Mouse (Mus musculus): Measurements from ENCODE around the gene Hvcn1. TPM values are rescaled to one million over a fixed set of nuclear protein-coding genes. Genes with fewer than 3 reads are reported as not detected.
A peak's percentile ranks its signal among the peaks of the same experiment; 100 is the strongest.

Gene Hvcn1
- polyA plus RNA-seq (2014; fragmentation: Nextera tagmentation; extraction: Ambion mirVana) = 3.1 and 4.3 TPM in 2 replicates

- DNase-seq (ENCODE audit: low spot score) (no peak), ATAC-seq (replicated peaks; ENCODE audit: low FRiP score) (no peak)
- Histone ChIP-seq H3K4me2 (no peak within 1 kb of the TSS), H3K4me1 (replicated peaks; ENCODE audit: control insufficient read depth, insufficient read depth, low read length) (peaks cover 7% of the 10 kb centered on the region; the same call in 1 of the 2 replicates), H3K27ac (ENCODE audit: low read depth, low read length) (no peak within 1 kb of the TSS), H3K27me3 (replicated peaks; ENCODE audit: control insufficient read depth, insufficient read depth, low read length) (no peaks in the 10 kb centered on the region), H3K9me3 (ENCODE audit: control insufficient read depth, low read length) (no peaks in the 10 kb centered on the region), H3K9ac (ENCODE audit: low read depth, low read length) (no peak within 1 kb of the TSS), H3K4me3 (ENCODE audit: low read depth, low read length) (no peak within 1 kb of the TSS), H3K36me3 (ENCODE audit: control insufficient read depth, insufficient read depth, low read length) (no peaks in the 10 kb centered on the region)
- WGBS = 59% methylated on average over 4 of the region's 4 CpGs
These were observed at the start of gene Hvcn1 for GRCm38 (mm10) chr5:122206475-122206874. Hvcn1 (plus strand) TSS chr5:122206804.

DNA sequence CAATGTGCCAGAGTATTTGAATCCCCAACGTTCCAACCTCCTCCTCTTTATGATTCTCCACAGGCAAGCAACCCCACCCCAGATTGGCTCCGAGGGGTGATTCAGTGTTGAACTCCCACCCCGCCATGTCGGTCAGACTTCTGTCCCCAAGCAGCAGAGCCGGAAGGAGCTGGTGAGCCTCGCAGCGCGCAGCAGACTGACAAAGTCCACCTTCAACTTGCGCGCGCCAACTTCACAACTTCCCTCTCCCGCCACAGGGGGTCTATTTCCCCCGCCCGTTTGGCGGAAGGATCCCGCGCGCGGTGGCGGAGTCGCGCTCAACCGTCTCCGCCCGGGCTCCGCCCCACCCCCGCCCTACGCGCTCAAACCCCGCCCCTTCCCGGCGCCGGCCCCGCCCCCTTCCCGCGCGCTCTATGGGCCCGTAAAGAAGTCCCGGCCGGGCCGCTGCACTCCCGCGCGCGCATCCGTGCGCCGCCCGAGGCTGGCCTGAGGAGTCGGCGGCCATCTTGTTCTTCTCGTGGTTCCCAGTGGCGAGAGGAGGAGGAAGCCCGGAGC is 48.7 kb upstream of the Hvcn1 start, which contains the start of gene Ppp1cc:
Ppp1cc (plus strand) TSS at position 452 of the 555 bp plus-strand sequence.
- peaks cover 16% of the 10 kb centered on the region for H3K36me3 ChIP-seq (ENCODE audit: control insufficient read depth, insufficient read depth, low read length)
- H3K4me2 ChIP-seq = peak within 1 kb of the TSS; percentile 89
- peak within 1 kb of the TSS; percentile 86 for H3K4me3 ChIP-seq (ENCODE audit: low read depth, low read length)
- DNase-seq (ENCODE audit: low spot score) (peak; percentile 96), ATAC-seq (replicated peaks; ENCODE audit: low FRiP score) (peak; percentile 91)
- 1% methylated on average over 46 of the region's 54 CpGs for WGBS
- no peaks in the 10 kb centered on the region for H3K9me3 ChIP-seq (ENCODE audit: control insufficient read depth, low read length)
- H3K9ac ChIP-seq (ENCODE audit: low read depth, low read length) = peak within 1 kb of the TSS; percentile 98
- H3K27ac ChIP-seq (ENCODE audit: low read depth, low read length) = peak within 1 kb of the TSS; percentile 77
- H3K4me1 ChIP-seq (replicated peaks; ENCODE audit: control insufficient read depth, insufficient read depth, low read length) = peaks cover 35% of the 10 kb centered on the region
- no peaks in the 10 kb centered on the region for H3K27me3 ChIP-seq (replicated peaks; ENCODE audit: control insufficient read depth, insufficient read depth, low read length)

DNA sequence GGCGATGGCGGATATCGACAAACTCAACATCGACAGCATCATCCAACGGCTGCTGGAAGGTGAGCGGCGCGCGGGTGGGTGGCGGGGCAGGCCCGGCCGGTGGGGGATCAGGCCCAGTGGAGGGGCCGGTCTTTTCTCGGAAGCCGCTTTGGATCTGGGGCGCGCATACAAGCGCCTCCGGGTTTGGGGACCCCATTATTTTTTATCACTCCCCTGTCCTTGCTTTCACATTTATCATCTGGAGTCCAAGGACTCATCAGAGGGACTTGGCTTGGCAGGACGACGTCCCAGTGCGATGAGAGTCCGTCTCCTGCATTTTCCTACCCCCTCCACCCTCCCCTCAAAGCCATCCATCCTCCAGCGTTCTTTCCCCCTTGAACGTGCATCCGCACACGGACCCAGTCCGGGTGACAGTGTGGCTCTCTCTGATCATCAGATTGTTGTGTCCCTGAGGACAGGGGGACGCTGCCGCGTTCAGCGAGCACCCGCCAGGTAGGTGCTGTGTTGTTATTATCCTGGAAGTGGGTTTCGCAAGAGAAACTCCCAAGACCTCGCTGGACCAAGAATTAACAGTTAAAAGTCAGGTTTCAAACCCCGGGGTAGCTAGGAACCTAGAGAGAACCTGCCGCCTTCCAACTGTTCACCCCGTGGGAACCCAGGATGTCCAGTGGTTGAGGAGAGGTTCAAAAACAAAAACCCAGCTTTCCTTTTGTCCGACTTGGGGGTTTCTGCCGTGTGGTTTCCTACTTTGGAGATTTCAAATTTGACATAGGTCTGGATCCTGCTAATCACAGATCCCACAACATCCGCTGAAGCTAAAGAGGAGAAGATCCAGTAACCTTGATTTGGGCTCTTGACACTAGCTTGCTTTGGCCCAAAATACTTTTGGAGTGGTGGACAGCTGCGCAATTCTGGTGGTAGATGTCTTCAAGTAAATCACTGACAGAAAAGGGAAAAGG is 47.8 kb upstream of the Hvcn1 start:
- Histone ChIP-seq H3K9me3 (ENCODE audit: control insufficient read depth, low read length) (no peaks in the 10 kb centered on the region), H3K9ac (ENCODE audit: low read depth, low read length) (peak overlapping the region; percentile 98), H3K4me1 (replicated peaks; ENCODE audit: control insufficient read depth, insufficient read depth, low read length) (peaks cover 38% of the 10 kb centered on the region), H3K27ac (ENCODE audit: low read depth, low read length) (peak overlapping the region; percentile 69), H3K27me3 (replicated peaks; ENCODE audit: control insufficient read depth, insufficient read depth, low read length) (no peaks in the 10 kb centered on the region), H3K4me2 (peak overlapping the region; percentile 89), H3K36me3 (ENCODE audit: control insufficient read depth, insufficient read depth, low read length) (peaks cover 23% of the 10 kb centered on the region), H3K4me3 (ENCODE audit: low read depth, low read length) (peak overlapping the region; percentile 86)
- DNase-seq (ENCODE audit: low spot score) (no peak), ATAC-seq (replicated peaks; ENCODE audit: low FRiP score) (peak; percentile 19)
- WGBS = 2% methylated on average over 42 of the region's 42 CpGs

- no peaks in the 10 kb centered on the region for H3K9me3 ChIP-seq (ENCODE audit: control insufficient read depth, low read length)
- no peak overlapping the region for H3K4me3 ChIP-seq (ENCODE audit: low read depth, low read length)
- no peak for ATAC-seq (replicated peaks; ENCODE audit: low FRiP score)
- H3K27ac ChIP-seq (ENCODE audit: low read depth, low read length) = no peak overlapping the region
- H3K4me2 ChIP-seq = no peak overlapping the region
- no peak for DNase-seq (ENCODE audit: low spot score)
- H3K36me3 ChIP-seq (ENCODE audit: control insufficient read depth, insufficient read depth, low read length) = peaks cover 46% of the 10 kb centered on the region
- no peak overlapping the region for H3K9ac ChIP-seq (ENCODE audit: low read depth, low read length)
- no peaks in the 10 kb centered on the region for H3K27me3 ChIP-seq (replicated peaks; ENCODE audit: control insufficient read depth, insufficient read depth, low read length)
- 60% methylated on average over 6 of the region's 6 CpGs for WGBS
- H3K4me1 ChIP-seq (replicated peaks; ENCODE audit: control insufficient read depth, insufficient read depth, low read length) = peaks cover 38% of the 10 kb centered on the region
These were observed 43.4 kb upstream of the Hvcn1 start for GRCm38 (mm10) chr5:122163194-122163593.

DNA sequence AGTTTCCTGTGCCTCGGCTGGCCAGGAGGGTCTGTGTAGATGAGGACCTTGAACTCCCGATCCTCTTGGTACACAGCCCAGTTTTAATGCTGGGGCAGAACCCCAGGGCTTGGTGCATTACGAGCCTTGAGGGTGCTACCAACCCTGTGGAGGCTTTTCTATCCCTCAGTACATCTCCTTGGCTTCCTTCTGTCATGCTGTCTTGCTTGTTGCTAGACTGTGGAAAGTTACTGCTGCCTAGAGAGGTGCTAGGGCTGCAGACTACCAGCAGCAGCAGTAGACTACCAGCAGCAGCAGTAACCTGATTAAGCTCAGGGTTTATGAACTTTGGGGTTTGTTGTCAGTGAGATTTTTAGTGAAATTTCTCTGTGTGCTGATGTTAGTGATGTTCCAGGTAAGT is 42.6 kb upstream of the Hvcn1 start:
- no peaks in the 10 kb centered on the region for H3K27me3 ChIP-seq (replicated peaks; ENCODE audit: control insufficient read depth, insufficient read depth, low read length)
- DNase-seq (ENCODE audit: low spot score) (no peak), ATAC-seq (replicated peaks; ENCODE audit: low FRiP score) (no peak)
- peaks cover 38% of the 10 kb centered on the region for H3K4me1 ChIP-seq (replicated peaks; ENCODE audit: control insufficient read depth, insufficient read depth, low read length)
- 80% methylated on average over 3 of the region's 3 CpGs for WGBS
- H3K9ac ChIP-seq (ENCODE audit: low read depth, low read length) = no peak overlapping the region
- H3K4me3 ChIP-seq (ENCODE audit: low read depth, low read length) = no peak overlapping the region
- no peak overlapping the region for H3K4me2 ChIP-seq
- peaks cover 52% of the 10 kb centered on the region for H3K36me3 ChIP-seq (ENCODE audit: control insufficient read depth, insufficient read depth, low read length)
- H3K27ac ChIP-seq (ENCODE audit: low read depth, low read length) = no peak overlapping the region
- H3K9me3 ChIP-seq (ENCODE audit: control insufficient read depth, low read length) = no peaks in the 10 kb centered on the region

DNA sequence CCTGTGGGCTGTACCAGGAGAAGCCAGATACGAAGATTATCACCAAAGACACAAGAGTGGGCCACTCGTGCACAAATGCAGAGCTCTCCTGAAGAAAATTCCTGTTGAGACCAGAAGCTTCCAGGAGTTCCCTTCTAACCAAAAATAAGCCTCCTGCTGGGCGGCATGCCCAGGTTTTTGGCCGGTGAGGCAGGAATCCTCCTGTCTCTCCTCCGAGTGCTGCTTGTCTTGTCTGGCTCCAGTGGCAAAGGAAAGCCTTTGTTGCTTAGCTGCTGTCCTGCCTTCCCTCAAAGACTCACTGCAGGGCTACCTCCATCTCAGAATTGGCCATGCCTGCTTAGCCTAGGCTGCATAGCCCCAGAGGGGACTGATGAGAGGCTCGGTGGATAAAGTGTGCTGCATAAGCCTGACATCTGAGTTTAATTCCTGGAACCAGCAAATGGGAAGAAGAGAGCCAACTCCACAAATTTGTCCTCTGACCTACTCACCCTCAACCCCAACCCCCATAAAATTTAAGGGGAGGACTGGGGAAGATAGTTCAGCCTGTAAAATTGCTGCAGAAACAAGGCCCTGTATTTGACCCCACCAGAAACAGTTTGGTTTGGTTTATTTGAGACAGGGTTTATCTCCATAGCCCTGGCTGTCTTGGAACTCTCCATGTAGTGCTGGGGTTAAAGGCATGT is 41.2 kb upstream of the Hvcn1 start:
- no peak for ATAC-seq (replicated peaks; ENCODE audit: low FRiP score)
- H3K9ac ChIP-seq (ENCODE audit: low read depth, low read length) = no peak overlapping the region
- H3K4me1 ChIP-seq (replicated peaks; ENCODE audit: control insufficient read depth, insufficient read depth, low read length) = peaks cover 28% of the 10 kb centered on the region
- no peaks in the 10 kb centered on the region for H3K27me3 ChIP-seq (replicated peaks; ENCODE audit: control insufficient read depth, insufficient read depth, low read length)
- no peak overlapping the region for H3K27ac ChIP-seq (ENCODE audit: low read depth, low read length)
- 76% methylated on average over 6 of the region's 6 CpGs for WGBS
- no peaks in the 10 kb centered on the region for H3K9me3 ChIP-seq (ENCODE audit: control insufficient read depth, low read length)
- no peak overlapping the region for H3K4me3 ChIP-seq (ENCODE audit: low read depth, low read length)
- H3K4me2 ChIP-seq = no peak overlapping the region
- DNase-seq (ENCODE audit: low spot score) = no peak
- peaks cover 66% of the 10 kb centered on the region for H3K36me3 ChIP-seq (ENCODE audit: control insufficient read depth, insufficient read depth, low read length)

DNA sequence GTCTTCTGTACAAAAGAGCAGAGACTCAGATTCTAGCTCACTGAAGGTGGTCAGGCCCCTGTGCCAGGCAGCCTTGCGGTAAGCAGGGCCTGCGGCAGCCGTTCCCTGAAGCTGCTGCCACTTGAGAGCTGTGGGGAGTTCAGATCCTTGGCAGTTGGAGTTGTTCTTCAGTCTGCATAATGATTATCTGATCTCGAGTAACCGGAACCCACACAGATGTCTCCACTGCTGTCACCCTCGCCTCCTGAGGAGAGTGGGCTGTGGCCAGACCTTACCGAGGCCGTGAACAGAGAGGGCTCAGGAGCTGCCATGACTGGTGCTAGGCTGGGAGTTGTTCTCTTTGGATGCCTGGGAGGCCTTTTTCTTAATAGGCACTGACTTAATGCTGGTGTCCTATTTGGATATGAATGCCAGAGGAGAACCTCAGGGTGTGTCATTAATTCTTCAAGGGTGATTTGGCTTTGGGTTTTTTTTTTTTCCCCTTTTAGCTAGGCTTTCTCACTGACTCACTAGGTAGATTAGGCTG is 39.9 kb upstream of the Hvcn1 start:
- H3K4me1 ChIP-seq (replicated peaks; ENCODE audit: control insufficient read depth, insufficient read depth, low read length) = peaks cover 21% of the 10 kb centered on the region
- WGBS = 62% methylated on average over 8 of the region's 8 CpGs
- no peak overlapping the region for H3K9ac ChIP-seq (ENCODE audit: low read depth, low read length)
- DNase-seq (ENCODE audit: low spot score) (no peak), ATAC-seq (replicated peaks; ENCODE audit: low FRiP score) (no peak)
- no peaks in the 10 kb centered on the region for H3K9me3 ChIP-seq (ENCODE audit: control insufficient read depth, low read length)
- no peaks in the 10 kb centered on the region for H3K27me3 ChIP-seq (replicated peaks; ENCODE audit: control insufficient read depth, insufficient read depth, low read length)
- no peak overlapping the region for H3K4me3 ChIP-seq (ENCODE audit: low read depth, low read length)
- H3K27ac ChIP-seq (ENCODE audit: low read depth, low read length) = no peak overlapping the region
- H3K4me2 ChIP-seq = no peak overlapping the region
- peaks cover 72% of the 10 kb centered on the region for H3K36me3 ChIP-seq (ENCODE audit: control insufficient read depth, insufficient read depth, low read length)

GRCm38 (mm10) chr5:122168344-122169069 is 38.1 kb upstream of the Hvcn1 start:
- 88% methylated on average over 13 of the region's 14 CpGs for WGBS
- no peak overlapping the region for H3K4me2 ChIP-seq
- peaks cover 14% of the 10 kb centered on the region for H3K4me1 ChIP-seq (replicated peaks; ENCODE audit: control insufficient read depth, insufficient read depth, low read length)
- ATAC-seq (replicated peaks; ENCODE audit: low FRiP score) (no peak), DNase-seq (ENCODE audit: low spot score) (no peak)
- no peak overlapping the region for H3K4me3 ChIP-seq (ENCODE audit: low read depth, low read length)
- H3K9me3 ChIP-seq (ENCODE audit: control insufficient read depth, low read length) = no peaks in the 10 kb centered on the region
- no peaks in the 10 kb centered on the region for H3K27me3 ChIP-seq (replicated peaks; ENCODE audit: control insufficient read depth, insufficient read depth, low read length)
- peaks cover 72% of the 10 kb centered on the region for H3K36me3 ChIP-seq (ENCODE audit: control insufficient read depth, insufficient read depth, low read length)
- H3K9ac ChIP-seq (ENCODE audit: low read depth, low read length) = no peak overlapping the region
- no peak overlapping the region for H3K27ac ChIP-seq (ENCODE audit: low read depth, low read length)
